Mouse (Mus musculus): ENCODE data around the gene Ccdc38.

GRCm38 (mm10) chr10:93609236-93609635, 68.8 kb downstream of the Ccdc38 start:
- TF ChIP-seq CTCF (IDR thresholded peaks at IDR 0.05; ENCODE audit: low read depth, low read length) (no peak), POLR2A (IDR thresholded peaks at IDR 0.05; ENCODE audit: extremely low read depth, insufficient read depth, low read length) (no peak)
